In genomic region chr6:24613346-24613745, GRCm38 (mm10) we compare ENCODE assay signal across 36 mouse cellular contexts. TPM values are rescaled to one million over a fixed set of nuclear protein-coding genes. Genes with fewer than 3 reads are reported as not detected.
"Had no signal": no experiment of that assay in that cellular context is flagged by ENCODE, and none has a peak within 500 bp of the region (broad histone marks: within the 10 kb centered on the region; RNA-seq: fewer than 3 reads in every experiment).

No protein-coding gene starts in this region.

- H3K4me2 ChIP-seq: heart, embryonic 11.5 days; hindbrain, embryonic 13.5 days; hindbrain, embryonic 15.5 days; kidney, embryonic 15.5 days; limb, embryonic 13.5 days; limb, embryonic 15.5 days; liver, embryonic 12.5 days had no signal

- H3K27ac ChIP-seq: hindbrain, embryonic 13.5 days; hindbrain, embryonic 15.5 days; hindbrain, postnatal 0 days; kidney, embryonic 15.5 days; kidney, postnatal 0 days; limb, embryonic 13.5 days; limb, embryonic 15.5 days; liver, embryonic 12.5 days; liver, embryonic 14.5 days had no signal

- H3K4me3 ChIP-seq: hindbrain, embryonic 13.5 days; hindbrain, embryonic 15.5 days; kidney, embryonic 15.5 days; limb, embryonic 13.5 days; limb, embryonic 15.5 days; liver, embryonic 12.5 days had no signal

- H3K4me1 ChIP-seq: hindbrain, embryonic 13.5 days; hindbrain, embryonic 15.5 days; kidney, embryonic 15.5 days; limb, embryonic 13.5 days; limb, embryonic 15.5 days; liver, embryonic 12.5 days had no signal

- H3K27me3 ChIP-seq: hindbrain, embryonic 13.5 days; hindbrain, embryonic 15.5 days; kidney, embryonic 15.5 days; limb, embryonic 13.5 days; limb, embryonic 15.5 days; liver, embryonic 12.5 days had no signal

- DNase-seq: forebrain, postnatal 0 days; gastrocnemius, postnatal 10 days; gastrocnemius, postnatal 25 days; heart, adult 18-20 months; heart, postnatal 14 days; heart, postnatal 36 days; kidney, adult 11 months; kidney, adult 2 months; kidney, adult 9 months; kidney, postnatal 14 days; kidney, postnatal 36 days; layer of hippocampus, adult 9-11 months; layer of hippocampus, postnatal 36 days; left cerebral cortex, postnatal 4 days had no signal

- H3K9me3 ChIP-seq: hindbrain, embryonic 13.5 days; hindbrain, embryonic 15.5 days; kidney, embryonic 15.5 days; limb, embryonic 13.5 days; limb, embryonic 15.5 days; liver, embryonic 12.5 days had no signal

- ATAC-seq: forebrain, postnatal 0 days; hindbrain, postnatal 0 days; intestine, embryonic 16.5 days; liver, embryonic 12.5 days had no signal

- H3K9ac ChIP-seq: forebrain, postnatal 0 days; hindbrain, embryonic 13.5 days; hindbrain, embryonic 15.5 days; kidney, embryonic 15.5 days; limb, embryonic 13.5 days; limb, embryonic 15.5 days; liver, embryonic 12.5 days; liver, embryonic 14.5 days had no signal

RNA-seq across cellular contexts. Expression of gene Lmod2, which starts 15.8 kb away (rescaled TPM):
- total RNA-seq: forebrain, postnatal 0 days; hematopoietic stem cell, adult 5-6 weeks; hindbrain, postnatal 0 days; layer of hippocampus, adult 18-20 months; layer of hippocampus, adult 8-10 months; layer of hippocampus, postnatal 14 days; layer of hippocampus, postnatal 36 days; left cerebral cortex, adult 18-20 months; left cerebral cortex, postnatal 10 days; left cerebral cortex, postnatal 25 days; left cerebral cortex, postnatal 4 days had no signal
- polyA plus RNA-seq: forebrain, postnatal 0 days; hindbrain, embryonic 11.5 days; hindbrain, embryonic 13.5 days; hindbrain, embryonic 15.5 days; hindbrain, postnatal 0 days; intestine, embryonic 14.5 days; intestine, embryonic 16.5 days; kidney, postnatal 0 days; large intestine, adult 2 months; limb, embryonic 11.5 days; liver, embryonic 12.5 days had no signal
